In genomic region chr13:3359751-3360260, GRCm38 (mm10) we compare ENCODE assay signal across 8 mouse cellular contexts.
DNase-seq lines count a peak whose midpoint lies in the region; ATAC-seq lines count a peak whose summit lies in the region.
"Not testable (repeated sequence)": the region's sequence is repeated elsewhere in the genome, so short reads cannot be mapped to it uniquely, and the experiment has no call there.

No protein-coding gene starts in this region.

- peak; percentile 13 to 22 for DNase-seq in adrenal gland, postnatal 36 days
- DNase-seq in limb, embryonic 10.5 days (ENCODE audit: low spot score) = peak; percentile 55
- peak; percentile 40 for DNase-seq in lung, postnatal 10 days
- DNase-seq in urinary bladder, postnatal 25 days (ENCODE audit: low spot score) = peak; percentile 25

- peaks cover 53% of the 10 kb centered on the region for H3K27me3 ChIP-seq in embryonic facial prominence, embryonic 12.5 days
- peaks cover 34% of the 10 kb centered on the region for H3K27me3 ChIP-seq in heart, embryonic 12.5 days (replicated peaks)
- H3K27me3 ChIP-seq in intestine, embryonic 16.5 days (replicated peaks; ENCODE audit: control insufficient read depth, insufficient read depth, low read length) = peaks cover 26% of the 10 kb centered on the region
- peaks cover 51% of the 10 kb centered on the region for H3K27me3 ChIP-seq in limb, embryonic 10.5 days (ENCODE audit: low read depth, poor library complexity, severe bottlenecking)
- H3K27me3 ChIP-seq in neural tube, embryonic 13.5 days = peaks cover 57% of the 10 kb centered on the region

- peak overlapping the region; percentile 49; the same call in 1 of the 2 replicates for H3K9ac ChIP-seq in embryonic facial prominence, embryonic 12.5 days
- peak overlapping the region; percentile 21; the same call in 1 of the 2 replicates for H3K9ac ChIP-seq in heart, embryonic 12.5 days
- H3K9ac ChIP-seq in intestine, embryonic 16.5 days (ENCODE audit: low read depth, low read length) = peak overlapping the region; percentile 50
- H3K9ac ChIP-seq in neural tube, embryonic 13.5 days = 0 out of 2 replicates have a peak overlapping the region, but pooled peaks have one; percentile 9

- not testable (repeated sequence) for H3K36me3 ChIP-seq in embryonic facial prominence, embryonic 12.5 days; heart, embryonic 12.5 days; intestine, embryonic 16.5 days (ENCODE audit: control insufficient read depth, insufficient read depth, low read length); limb, embryonic 10.5 days; neural tube, embryonic 13.5 days

- not testable (repeated sequence) for ATAC-seq in embryonic facial prominence, embryonic 12.5 days (ENCODE audit: insufficient number of reproducible peaks, insufficient read depth, low FRiP score, low TSS enrichment); neural tube, embryonic 13.5 days (ENCODE audit: low read depth)
- 0 out of 2 replicates have a peak, but pooled peaks have one; percentile 17 for ATAC-seq in heart, embryonic 12.5 days (ENCODE audit: insufficient number of reproducible peaks, low FRiP score)
- ATAC-seq in intestine, embryonic 16.5 days = 0 out of 2 replicates have a peak, but pooled peaks have one; percentile 4

- peak overlapping the region; percentile 48 for H3K4me3 ChIP-seq in embryonic facial prominence, embryonic 12.5 days
- H3K4me3 ChIP-seq in heart, embryonic 12.5 days = peak overlapping the region; percentile 64
- H3K4me3 ChIP-seq in intestine, embryonic 16.5 days (ENCODE audit: low read length) = peak overlapping the region; percentile 63
- H3K4me3 ChIP-seq in limb, embryonic 10.5 days = peak overlapping the region; percentile 57
- peak overlapping the region; percentile 42 for H3K4me3 ChIP-seq in neural tube, embryonic 13.5 days

- H3K27ac ChIP-seq in embryonic facial prominence, embryonic 12.5 days; heart, embryonic 12.5 days (ENCODE audit: poor library complexity, severe bottlenecking); intestine, embryonic 16.5 days (ENCODE audit: low read length); limb, embryonic 10.5 days; neural tube, embryonic 13.5 days (replicated peaks): not testable (repeated sequence)

- peak overlapping the region; percentile 91 for H3K4me2 ChIP-seq in embryonic facial prominence, embryonic 12.5 days (replicated peaks)
- H3K4me2 ChIP-seq in heart, embryonic 12.5 days = peak overlapping the region; percentile 97
- peak overlapping the region; percentile 98 for H3K4me2 ChIP-seq in intestine, embryonic 16.5 days (ENCODE audit: low read depth, low read length)
- peak overlapping the region; percentile 90 for H3K4me2 ChIP-seq in neural tube, embryonic 13.5 days

- not testable (repeated sequence) for H3K9me3 ChIP-seq in embryonic facial prominence, embryonic 12.5 days; heart, embryonic 12.5 days (replicated peaks); intestine, embryonic 16.5 days (ENCODE audit: control insufficient read depth, low read length); limb, embryonic 10.5 days (replicated peaks); neural tube, embryonic 13.5 days

- peaks cover 16% of the 10 kb centered on the region for H3K4me1 ChIP-seq in embryonic facial prominence, embryonic 12.5 days
- peaks cover 17% of the 10 kb centered on the region for H3K4me1 ChIP-seq in heart, embryonic 12.5 days (replicated peaks)
- peaks cover 14% of the 10 kb centered on the region; the same call in 1 of the 2 replicates for H3K4me1 ChIP-seq in intestine, embryonic 16.5 days (ENCODE audit: control insufficient read depth, insufficient read depth, low read length)
- peaks cover 33% of the 10 kb centered on the region for H3K4me1 ChIP-seq in limb, embryonic 10.5 days
- H3K4me1 ChIP-seq in neural tube, embryonic 13.5 days (replicated peaks) = peaks cover 32% of the 10 kb centered on the region

- under 1% methylated on average over 35 of the region's 35 CpGs for WGBS in embryonic facial prominence, embryonic 12.5 days
- under 1% methylated on average over 35 of the region's 35 CpGs for WGBS in heart, embryonic 12.5 days
- WGBS in intestine, embryonic 16.5 days = 1% methylated on average over 35 of the region's 35 CpGs
- WGBS in limb, embryonic 10.5 days = under 1% methylated on average over 35 of the region's 35 CpGs
- 1% methylated on average over 35 of the region's 35 CpGs for WGBS in neural tube, embryonic 13.5 days
